Comparison of ENCODE assay signal across 24 mouse cellular contexts in the genomic region with DNA sequence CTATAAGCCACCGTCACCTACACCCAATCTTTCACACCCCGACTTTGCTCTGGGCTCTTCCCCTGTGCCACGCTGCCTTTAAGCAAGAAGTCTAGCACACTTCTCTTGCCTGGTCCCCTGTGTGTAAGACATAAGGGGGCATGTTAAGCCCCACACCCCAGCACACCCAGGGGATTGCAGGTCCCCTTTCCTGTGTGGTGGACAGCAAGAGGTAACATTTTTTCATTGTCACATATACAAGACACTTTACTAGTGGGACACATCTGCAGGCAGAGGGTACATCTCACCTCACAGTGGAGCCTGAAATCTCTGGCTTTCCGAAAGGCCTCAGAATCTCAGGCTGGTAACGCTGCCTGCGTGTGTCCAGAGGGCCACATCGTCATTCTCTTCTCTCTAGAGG.
DNase-seq lines count a peak whose midpoint lies in the region; ATAC-seq and TF ChIP-seq lines count a peak whose summit lies in the region.
"Had no signal": no experiment of that assay in that cellular context is flagged by ENCODE, and none has a peak within 500 bp of the region (broad histone marks: within the 10 kb centered on the region; RNA-seq: fewer than 3 reads in every experiment).

No protein-coding gene starts in this region.

- no peak overlapping the region for H3K4me2 ChIP-seq in hindbrain, embryonic 15.5 days
- H3K4me2 ChIP-seq in hindbrain, postnatal 0 days (ENCODE audit: low read depth, low read length): no peak overlapping the region
- H3K4me2 ChIP-seq: forebrain, embryonic 13.5 days; heart, embryonic 12.5 days; heart, embryonic 15.5 days; intestine, embryonic 15.5 days had no signal

- H3K4me3 ChIP-seq in heart, adult 2 months: no peak overlapping the region
- H3K4me3 ChIP-seq in hindbrain, embryonic 15.5 days: no peak overlapping the region
- no peak overlapping the region for H3K4me3 ChIP-seq in hindbrain, postnatal 0 days (ENCODE audit: low read length)
- H3K4me3 ChIP-seq in E14TG2a.4 (replicated peaks; ENCODE audit: low read length): peak overlapping the region; percentile 8; the same call in 1 of the 2 replicates
- H3K4me3 ChIP-seq: forebrain, embryonic 10.5 days; forebrain, embryonic 13.5 days; heart, embryonic 12.5 days; heart, embryonic 15.5 days; hindbrain, embryonic 10.5 days; intestine, embryonic 15.5 days had no signal

- H3K9me3 ChIP-seq in hindbrain, embryonic 15.5 days: no peaks in the 10 kb centered on the region
- no peaks in the 10 kb centered on the region for H3K9me3 ChIP-seq in hindbrain, postnatal 0 days (ENCODE audit: low read length)
- H3K9me3 ChIP-seq in E14TG2a.4 (ENCODE audit: low read length): no peaks in the 10 kb centered on the region
- H3K9me3 ChIP-seq: forebrain, embryonic 13.5 days; heart, embryonic 15.5 days; hindbrain, embryonic 10.5 days; intestine, embryonic 15.5 days had no signal

- no peaks in the 10 kb centered on the region for H3K36me3 ChIP-seq in heart, adult 2 months (ENCODE audit: control insufficient read depth, insufficient read depth, low read length)
- no peaks in the 10 kb centered on the region for H3K36me3 ChIP-seq in hindbrain, embryonic 15.5 days
- no peaks in the 10 kb centered on the region for H3K36me3 ChIP-seq in hindbrain, postnatal 0 days (ENCODE audit: insufficient read depth, low read length)
- H3K36me3 ChIP-seq in E14TG2a.4 (ENCODE audit: insufficient read depth, low read length): no peaks in the 10 kb centered on the region
- H3K36me3 ChIP-seq: forebrain, embryonic 10.5 days; G1E; heart, embryonic 12.5 days; heart, embryonic 15.5 days; hindbrain, embryonic 10.5 days; intestine, embryonic 15.5 days had no signal

- TF ChIP-seq CTCF in heart, adult 2 months (IDR thresholded peaks at IDR 0.05): no peak
- TF ChIP-seq CTCF in hindbrain, postnatal 0 days (IDR thresholded peaks at IDR 0.05; ENCODE audit: low read depth): no peak
- no peak for TF ChIP-seq CTCF in E14TG2a.4 (conservative IDR thresholded peaks at IDR 0.05; ENCODE audit: low read length)

- WGBS in heart, adult 2 months: 82% methylated on average over 7 of the region's 7 CpGs
- WGBS in hindbrain, embryonic 15.5 days: 76% methylated on average over 7 of the region's 7 CpGs
- WGBS in hindbrain, postnatal 0 days: 83% methylated on average over 7 of the region's 7 CpGs

- no peak overlapping the region for H3K27ac ChIP-seq in heart, adult 2 months
- H3K27ac ChIP-seq in hindbrain, embryonic 15.5 days (replicated peaks): 0 out of 2 replicates have a peak overlapping the region, but pooled peaks have one; percentile 3
- no peak overlapping the region for H3K27ac ChIP-seq in hindbrain, postnatal 0 days
- H3K27ac ChIP-seq: forebrain, embryonic 10.5 days; forebrain, embryonic 13.5 days; heart, embryonic 15.5 days; intestine, embryonic 15.5 days had no signal

- no peak for TF ChIP-seq EP300 in heart, adult 2 months (IDR thresholded peaks at IDR 0.05; ENCODE audit: insufficient read depth, low read depth, low read length)

- no peaks in the 10 kb centered on the region for H3K79me2 ChIP-seq in heart, adult 2 months (replicated peaks; ENCODE audit: control insufficient read depth, insufficient read depth, low read length)

- H3K4me1 ChIP-seq in heart, adult 2 months (ENCODE audit: control insufficient read depth, insufficient read depth, low read length): no peaks in the 10 kb centered on the region
- H3K4me1 ChIP-seq in hindbrain, embryonic 15.5 days (replicated peaks): peaks cover 38% of the 10 kb centered on the region
- 0 out of 2 replicates have a peak, but pooled peaks cover 4% of the 10 kb centered on the region for H3K4me1 ChIP-seq in hindbrain, postnatal 0 days (ENCODE audit: insufficient read depth, low read length)
- peaks cover 69% of the 10 kb centered on the region for H3K4me1 ChIP-seq in E14TG2a.4 (replicated peaks; ENCODE audit: low read depth, low read length)
- H3K4me1 ChIP-seq: heart, embryonic 12.5 days; heart, embryonic 15.5 days; intestine, embryonic 15.5 days had no signal

- no peak overlapping the region for H3K9ac ChIP-seq in heart, adult 2 months (ENCODE audit: low read depth, low read length)
- no peak overlapping the region for H3K9ac ChIP-seq in hindbrain, embryonic 15.5 days
- H3K9ac ChIP-seq in hindbrain, postnatal 0 days (replicated peaks; ENCODE audit: low read length): no peak overlapping the region
- H3K9ac ChIP-seq: forebrain, embryonic 13.5 days; heart, embryonic 12.5 days; heart, embryonic 15.5 days; intestine, embryonic 15.5 days had no signal

- ATAC-seq in hindbrain, embryonic 15.5 days (ENCODE audit: low FRiP score, low read depth): no peak
- no peak for ATAC-seq in hindbrain, postnatal 0 days
- ATAC-seq: forebrain, embryonic 13.5 days; forebrain, embryonic 16.5 days; intestine, embryonic 15.5 days; Patski had no signal

- DNase-seq in heart, adult 11 months: peak; percentile 70
- no peak for DNase-seq in heart, adult 2 months
- no peak for DNase-seq in hindbrain, postnatal 0 days (ENCODE audit: low spot score)
- no peak for DNase-seq in thymus, postnatal 10 days (ENCODE audit: low spot score in 2 of 2)
- DNase-seq: adrenal gland, postnatal 10 days; adrenal gland, postnatal 36 days; cerebellum, adult 18-20 months; cerebellum, adult 9-10 months; cerebellum, postnatal 14 days; gastrocnemius, postnatal 10 days; gastrocnemius, postnatal 36 days; heart, postnatal 10 days; heart, postnatal 36 days had no signal

- H3K27me3 ChIP-seq in heart, adult 2 months (ENCODE audit: control insufficient read depth, insufficient read depth, low read length): no peaks in the 10 kb centered on the region
- H3K27me3 ChIP-seq in hindbrain, embryonic 15.5 days: no peaks in the 10 kb centered on the region
- no peaks in the 10 kb centered on the region for H3K27me3 ChIP-seq in hindbrain, postnatal 0 days (ENCODE audit: insufficient read depth, low read length)
- H3K27me3 ChIP-seq in E14TG2a.4 (ENCODE audit: insufficient read depth, low read length): no peaks in the 10 kb centered on the region
- H3K27me3 ChIP-seq: heart, embryonic 15.5 days; intestine, embryonic 15.5 days; Patski had no signal

- no peak for TF ChIP-seq POLR2A in heart, adult 2 months (IDR thresholded peaks at IDR 0.05; ENCODE audit: insufficient read depth, low read depth, low read length)

- intact Hi-C loops in heart, adult 2 months (cut with DNase I): no loop called here
